Mouse (Mus musculus) 3134 (cell line): ENCODE measurements around the gene Fdps.
A peak's percentile ranks its signal among the peaks of the same experiment; 100 is the strongest.
"Not testable (repeated sequence)": the region's sequence is repeated elsewhere in the genome, so short reads cannot be mapped to it uniquely, and the experiment has no call there.

Source experiments
- DNase-seq: peaks from one replicate; pipeline ENCODE4 v3.0.0-alpha.2; 2011; ENCODE audit warnings: low spot score; ENCODE audit not compliant: insufficient read length; ENCODE audit errors: extremely low read depth

Gene Fdps

GRCm38 (mm10) chr3:89102495-89103290 lies 934 bp upstream of the Fdps start:
- no peak for DNase-seq

- DNase-seq = peak; percentile 87
These were observed 324 bp downstream of the Fdps start for GRCm38 (mm10) chr3:89101459-89101811.

GRCm38 (mm10) chr3:89100811-89101210 lies 948 bp downstream of the Fdps start, which contains the start of gene Gm43738:
Gene Gm43738 (minus strand): TSS chr3:89101099.
- DNase-seq = no peak

- no peak for DNase-seq
These were observed 7.7 kb downstream of the Fdps start for GRCm38 (mm10) chr3:89094021-89094420.

- peak; percentile 46 for DNase-seq
These were observed 8.6 kb downstream of the Fdps start, which contains the start of gene Rusc1 for GRCm38 (mm10) chr3:89093175-89093574. Gene Rusc1 (minus strand): TSS chr3:89093311.

GRCm38 (mm10) chr3:89092509-89093090 lies 9.2 kb downstream of the Fdps start:
- no peak for DNase-seq

- DNase-seq = peak; percentile 43
These were observed 9.8 kb downstream of the Fdps start for GRCm38 (mm10) chr3:89091811-89092508.

GRCm38 (mm10) chr3:89090694-89091655 lies 10.8 kb downstream of the Fdps start:
- DNase-seq = peak; percentile 89

GRCm38 (mm10) chr3:89089882-89090591 lies 11.7 kb downstream of the Fdps start:
- DNase-seq = peak; percentile 83

GRCm38 (mm10) chr3:89088974-89089373 lies 12.8 kb downstream of the Fdps start:
- no peak for DNase-seq

GRCm38 (mm10) chr3:89087338-89088110 lies 14.2 kb downstream of the Fdps start:
- peak; percentile 45 for DNase-seq

GRCm38 (mm10) chr3:89084654-89085190 lies 17.0 kb downstream of the Fdps start:
- DNase-seq = no peak

GRCm38 (mm10) chr3:89084133-89084532 lies 17.6 kb downstream of the Fdps start:
- no peak for DNase-seq

- not testable (repeated sequence) for DNase-seq
These were observed 19.5 kb downstream of the Fdps start for GRCm38 (mm10) chr3:89082287-89082686.

GRCm38 (mm10) chr3:89077383-89077782 lies 24.4 kb downstream of the Fdps start:
- no peak for DNase-seq

GRCm38 (mm10) chr3:89067265-89067664 lies 34.5 kb downstream of the Fdps start:
- DNase-seq = no peak

GRCm38 (mm10) chr3:89061696-89062095 lies 40.1 kb downstream of the Fdps start:
- DNase-seq = no peak

GRCm38 (mm10) chr3:89058783-89059182 lies 43.0 kb downstream of the Fdps start:
- DNase-seq = no peak

- no peak for DNase-seq
These were observed 43.4 kb downstream of the Fdps start for GRCm38 (mm10) chr3:89058361-89058760.
